Mouse (Mus musculus) cerebellum, adult 2 months (tissue): ENCODE results near the gene Cfap43. TPM values are rescaled to one million over a fixed set of nuclear protein-coding genes. Genes with fewer than 3 reads are reported as not detected.

ENCODE experiments used
- DNase-seq, 2 experiments: peaks; one replicate each; pipeline ENCODE4 v3.0.0; 2021
- H3K27ac ChIP-seq: fragments of 200-500 bp; 2 replicates; pipeline ENCODE4 v1.5.1; 2012; ENCODE audit warnings: low read length, control low read depth, inconsistent platforms; ENCODE audit not compliant: insufficient read depth
- H3K27me3 ChIP-seq: fragments of 200-500 bp; 2 replicates; pipeline ENCODE4 v1.6.1; 2012; ENCODE audit warnings: inconsistent platforms, mild to moderate bottlenecking, low read length, moderate library complexity; ENCODE audit not compliant: control insufficient read depth, insufficient read depth
- H3K4me1 ChIP-seq: fragments of 200-500 bp; 2 replicates; pipeline ENCODE4 v1.6.1; 2011; ENCODE audit warnings: low read length; ENCODE audit not compliant: control insufficient read depth, insufficient read depth
- H3K4me3 ChIP-seq: fragments of 200-500 bp; replicated peaks from 2 replicates; pipeline ENCODE3; 2011; ENCODE audit warnings: mild to moderate bottlenecking, low read depth, low read length, control low read depth; ENCODE audit not compliant: insufficient read depth
- CTCF ChIP-seq: fragments of 200-500 bp; IDR thresholded peaks from 2 replicates; pipeline ENCODE4 v1.5.1; 2011; ENCODE audit warnings: low read depth, mild to moderate bottlenecking, control low read depth, low read length, moderate library complexity, borderline replicate concordance; ENCODE audit not compliant: insufficient read depth
- POLR2A ChIP-seq: fragments of 200-500 bp; IDR thresholded peaks from 2 replicates; pipeline ENCODE4 v1.6.1; 2011; ENCODE audit warnings: low read length, control low read depth, borderline replicate concordance; ENCODE audit not compliant: insufficient read depth
- WGBS: fragments of 180-500 bp; shearing (Covaris S2); methylation state at CpG from one replicate; pipeline ENCODE4 v1.1.7; 2018; 5-methylcytosine and 5-hydroxymethylcytosine counted together
- polyA plus RNA-seq: library from polyadenylated mRNA; depleted of rRNA; stranded (reverse); fragments of >200 nt; gene quantifications from 2 replicates; pipeline ENCODE4 v1.2.3, GENCODE M21; 2012

The Cfap43 gene
- polyA plus RNA-seq, 1 experiment = 1.00 TPM

DNA sequence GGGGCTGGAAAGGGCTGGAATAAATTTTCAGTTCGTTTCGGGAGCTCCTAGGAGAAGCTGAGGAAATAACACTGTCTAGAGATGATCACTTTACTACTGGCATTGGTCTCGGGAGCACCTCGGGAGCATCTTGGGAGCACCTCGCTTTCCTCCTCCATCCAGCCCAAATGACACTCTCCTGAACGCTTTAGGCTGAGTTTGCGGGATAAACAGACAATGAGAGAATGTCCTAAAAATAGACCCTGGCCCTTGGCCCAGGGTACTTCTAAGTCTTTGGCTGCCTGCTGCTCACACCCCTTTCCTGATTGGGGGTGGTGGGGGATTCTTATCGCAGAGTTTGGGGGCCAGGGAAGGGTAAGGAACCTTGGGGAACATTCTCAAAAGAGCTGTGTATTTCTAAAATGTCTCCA, 884 bp upstream of the Cfap43 start:
- no peak overlapping the region for H3K27ac ChIP-seq
- no peak overlapping the region for H3K4me3 ChIP-seq
- TF ChIP-seq POLR2A (no peak), CTCF (no peak)
- no peaks in the 10 kb centered on the region for H3K4me1 ChIP-seq
- under 1% methylated on average over 8 of the region's 8 CpGs for WGBS
- no peaks in the 10 kb centered on the region for H3K27me3 ChIP-seq
- DNase-seq = no peak

DNA sequence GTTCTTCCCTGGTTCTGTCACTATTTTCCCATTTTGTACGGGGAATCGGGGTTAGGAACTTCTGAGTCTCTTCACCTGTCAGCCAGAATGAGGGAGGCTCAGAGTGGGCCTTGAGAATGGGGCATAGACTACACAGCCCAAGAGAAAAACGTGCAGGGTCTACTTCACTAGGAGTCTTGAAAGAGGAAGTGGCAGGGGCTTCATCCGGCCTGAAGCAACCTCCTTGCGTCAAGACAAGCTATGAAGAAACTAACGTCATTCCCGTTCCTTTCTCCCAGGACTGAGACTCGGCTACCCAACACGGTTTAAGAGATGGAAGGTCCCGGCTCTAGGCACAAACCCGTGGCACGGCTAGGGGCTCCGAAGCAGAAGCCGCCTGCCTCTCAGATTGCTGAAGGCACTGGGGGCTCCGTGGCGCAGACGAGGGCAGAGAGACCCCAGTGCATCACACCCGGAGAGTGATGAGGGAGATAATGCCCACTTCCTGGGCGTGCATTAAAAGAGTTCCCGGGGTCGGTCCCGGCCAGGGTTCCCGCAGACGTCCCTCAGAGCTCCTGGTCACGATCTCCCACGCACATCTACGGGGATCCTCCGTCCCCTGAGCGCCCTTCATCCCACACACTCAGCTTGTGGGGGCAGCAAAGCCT, 509 bp downstream of the Cfap43 start:
- WGBS = 2% methylated on average over 29 of the region's 29 CpGs
- H3K4me3 ChIP-seq = peak overlapping the region; percentile 39
- H3K27me3 ChIP-seq = no peaks in the 10 kb centered on the region
- H3K27ac ChIP-seq = no peak overlapping the region
- no peaks in the 10 kb centered on the region for H3K4me1 ChIP-seq
- no peak for DNase-seq
- TF ChIP-seq POLR2A (no peak), CTCF (no peak)

DNA sequence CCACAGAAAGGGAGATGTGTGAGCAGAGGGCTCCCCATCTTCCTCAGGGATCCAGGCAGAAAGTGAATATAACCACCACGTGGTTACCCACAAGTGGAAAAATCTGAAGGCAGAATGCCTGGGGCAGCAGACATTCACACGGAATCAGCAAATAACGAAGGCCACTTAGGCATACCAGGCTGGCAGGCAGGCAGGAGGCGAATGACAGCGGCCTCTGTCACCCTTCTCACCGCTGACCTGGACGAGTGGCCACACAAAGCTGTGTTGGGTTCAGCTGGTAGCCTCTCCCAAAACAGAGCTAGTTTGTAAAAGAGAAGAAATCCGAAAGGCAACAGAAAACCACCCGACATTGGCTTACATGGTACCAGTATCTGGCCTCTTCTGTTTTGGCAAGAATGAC, 1.1 kb downstream of the Cfap43 start:
- H3K27me3 ChIP-seq = no peaks in the 10 kb centered on the region
- no peak for DNase-seq
- 30% methylated on average over 9 of the region's 9 CpGs for whole genome bisulfite sequencing
- no peak overlapping the region for H3K4me3 ChIP-seq
- no peak for TF ChIP-seq POLR2A
- no peak for TF ChIP-seq CTCF
- H3K4me1 ChIP-seq = no peaks in the 10 kb centered on the region
- no peak overlapping the region for H3K27ac ChIP-seq

DNA sequence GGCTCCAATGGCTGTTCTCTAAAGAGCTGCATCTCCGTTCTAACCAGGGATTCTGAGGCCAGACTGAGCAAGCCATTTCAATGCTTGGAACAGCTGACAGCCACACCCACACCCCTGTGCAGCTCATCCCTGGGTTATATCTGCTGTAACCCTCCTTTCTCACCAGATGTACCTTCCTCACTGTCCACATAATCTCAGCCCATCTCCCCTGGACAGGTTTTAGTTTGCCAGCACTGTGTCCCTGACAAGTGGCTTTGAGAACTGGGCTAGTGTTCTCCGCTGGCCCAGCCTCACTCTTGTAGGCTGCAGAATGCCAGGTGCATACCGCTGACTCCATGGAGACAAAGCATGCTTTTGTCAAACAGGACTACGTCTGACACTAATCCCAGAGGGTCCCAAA, 1.7 kb downstream of the Cfap43 start:
- TF ChIP-seq POLR2A = no peak
- no peak for TF ChIP-seq CTCF
- Histone ChIP-seq H3K27me3 (no peaks in the 10 kb centered on the region), H3K27ac (no peak overlapping the region), H3K4me1 (no peaks in the 10 kb centered on the region), H3K4me3 (no peak overlapping the region)
- DNase-seq = no peak
- 39% methylated on average over 4 of the region's 4 CpGs for WGBS

DNA sequence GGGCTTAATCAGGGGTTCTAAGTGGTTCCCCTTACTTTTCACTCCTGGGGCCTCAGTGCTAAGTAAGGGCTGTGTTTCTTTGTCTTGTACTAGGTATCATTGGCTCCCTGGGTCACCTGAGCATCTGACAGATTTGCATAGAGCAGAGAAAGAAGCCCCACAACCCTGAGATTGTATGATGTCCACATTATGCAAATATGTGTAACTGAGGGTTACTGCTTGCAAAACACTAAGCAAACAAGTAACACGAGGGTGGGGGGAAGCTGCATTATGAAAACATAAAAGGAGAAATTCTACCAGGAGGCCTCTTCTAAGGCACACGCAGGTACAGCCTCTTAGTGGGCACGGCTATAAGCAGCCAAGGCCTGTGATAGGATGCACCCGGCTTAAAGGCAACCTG, 3.8 kb downstream of the Cfap43 start:
- no peak for DNase-seq
- TF ChIP-seq POLR2A (no peak), CTCF (no peak)
- Histone ChIP-seq H3K4me3 (no peak overlapping the region), H3K27me3 (no peaks in the 10 kb centered on the region), H3K4me1 (no peaks in the 10 kb centered on the region), H3K27ac (no peak overlapping the region)
- 87% methylated on average over 4 of the region's 4 CpGs for WGBS

DNA sequence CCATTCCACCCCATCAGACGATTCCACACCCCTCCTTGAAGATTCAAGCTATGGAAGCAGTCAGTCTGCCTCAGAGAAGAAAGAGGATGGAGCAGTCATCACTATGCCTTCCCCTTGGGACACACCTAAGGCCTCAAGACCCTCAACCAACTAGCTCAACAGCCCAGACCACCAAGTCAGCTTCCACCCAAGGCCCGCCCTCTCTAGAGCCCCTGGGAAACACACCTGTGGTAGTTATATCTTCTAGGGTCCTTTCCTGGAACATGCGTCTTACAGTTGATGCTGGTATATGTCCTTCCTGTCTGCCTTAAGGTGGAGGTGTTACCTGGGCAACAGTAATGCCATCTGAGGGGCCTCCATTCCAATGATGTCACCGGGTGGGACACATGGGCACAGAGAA, 4.9 kb downstream of the Cfap43 start:
- no peaks in the 10 kb centered on the region for H3K27me3 ChIP-seq
- H3K4me1 ChIP-seq = no peaks in the 10 kb centered on the region
- DNase-seq = no peak
- no peak overlapping the region for H3K27ac ChIP-seq
- no peak overlapping the region for H3K4me3 ChIP-seq
- WGBS = 97% methylated on average over 4 of the region's 4 CpGs
- no peak for TF ChIP-seq POLR2A
- no peak for TF ChIP-seq CTCF

DNA sequence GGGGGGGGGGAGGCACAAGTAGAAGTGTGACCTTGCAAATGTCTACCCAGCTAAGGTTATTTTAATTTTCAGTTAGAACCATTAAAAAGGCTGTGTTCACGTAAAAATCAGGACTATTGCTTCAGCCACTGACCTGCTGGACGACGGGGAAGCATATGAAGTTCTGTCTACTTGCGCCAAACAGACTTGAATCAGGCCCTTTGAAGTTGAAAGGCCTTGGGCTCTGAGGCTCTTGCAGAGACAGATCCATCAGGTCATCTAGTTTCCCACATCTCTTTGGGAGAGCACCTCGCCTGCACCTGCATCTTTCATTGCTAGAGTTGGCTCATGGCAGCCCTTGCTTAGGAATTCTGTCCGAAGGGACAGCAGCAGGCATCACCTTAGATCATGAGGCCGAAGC, 5.7 kb downstream of the Cfap43 start:
- 94% methylated on average over 7 of the region's 7 CpGs for WGBS
- TF ChIP-seq CTCF = no peak
- TF ChIP-seq POLR2A = no peak
- H3K27me3 ChIP-seq = no peaks in the 10 kb centered on the region
- no peak for DNase-seq
- no peaks in the 10 kb centered on the region for H3K4me1 ChIP-seq
- H3K27ac ChIP-seq = no peak overlapping the region
- no peak overlapping the region for H3K4me3 ChIP-seq

DNA sequence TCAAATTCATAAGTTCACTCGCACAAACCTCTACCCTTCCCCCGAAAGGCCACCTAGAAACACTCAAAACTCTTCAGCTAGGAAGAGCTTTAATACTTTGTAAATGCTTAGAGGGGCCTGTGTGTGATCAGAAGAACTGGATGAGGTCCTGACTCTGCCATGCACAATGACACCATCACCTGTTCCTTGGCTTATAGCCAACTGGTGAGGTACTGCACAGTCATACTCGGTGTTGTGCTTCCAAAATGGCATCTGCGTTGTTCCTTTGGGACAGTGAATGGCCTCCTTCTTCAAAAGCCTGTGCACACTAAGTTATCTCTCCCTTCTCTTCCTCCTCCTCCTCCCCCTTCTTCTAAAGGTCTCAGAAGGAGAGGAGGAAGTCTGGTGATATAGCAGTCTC, 8.3 kb downstream of the Cfap43 start:
- no peaks in the 10 kb centered on the region for H3K27me3 ChIP-seq
- H3K4me1 ChIP-seq = no peaks in the 10 kb centered on the region
- H3K4me3 ChIP-seq = no peak overlapping the region
- WGBS = 78% methylated on average over 4 of the region's 4 CpGs
- no peak for DNase-seq
- TF ChIP-seq POLR2A = no peak
- H3K27ac ChIP-seq = no peak overlapping the region
